Mouse (Mus musculus) hematopoietic stem cell, adult 5-6 weeks (primary cell): Measurements from ENCODE around the gene Ffar3. TPM values are rescaled to one million over a fixed set of nuclear protein-coding genes. Genes with fewer than 3 reads are reported as not detected.

Source experiments
- ATAC-seq, 2 experiments: fragments of 125-278 bp in 1 of 2; replicated peaks in 1 of 2; 2 replicates each; pipeline ENCODE4 v1.8.0; 2016 to 2017; ENCODE audit warnings: inconsistent platforms in 2 of 2, mild to moderate bottlenecking in 2 of 2, moderate number of reproducible peaks in 2 of 2, low read depth in 1 of 2, moderate TSS enrichment in 1 of 2; ENCODE audit not compliant: low FRiP score in 2 of 2, poor library complexity in 2 of 2, severe bottlenecking in 2 of 2, insufficient read depth in 1 of 2, low TSS enrichment in 1 of 2
- total RNA-seq: library from RNA; stranded (forward); fragments of 172-1452, 232-1000 nt; gene quantifications from 2 replicates; pipeline ENCODE4 v1.2.3, GENCODE M21; 2017

Gene Ffar3
- total RNA-seq, 1 experiment from 2014 or later = not detected

DNA sequence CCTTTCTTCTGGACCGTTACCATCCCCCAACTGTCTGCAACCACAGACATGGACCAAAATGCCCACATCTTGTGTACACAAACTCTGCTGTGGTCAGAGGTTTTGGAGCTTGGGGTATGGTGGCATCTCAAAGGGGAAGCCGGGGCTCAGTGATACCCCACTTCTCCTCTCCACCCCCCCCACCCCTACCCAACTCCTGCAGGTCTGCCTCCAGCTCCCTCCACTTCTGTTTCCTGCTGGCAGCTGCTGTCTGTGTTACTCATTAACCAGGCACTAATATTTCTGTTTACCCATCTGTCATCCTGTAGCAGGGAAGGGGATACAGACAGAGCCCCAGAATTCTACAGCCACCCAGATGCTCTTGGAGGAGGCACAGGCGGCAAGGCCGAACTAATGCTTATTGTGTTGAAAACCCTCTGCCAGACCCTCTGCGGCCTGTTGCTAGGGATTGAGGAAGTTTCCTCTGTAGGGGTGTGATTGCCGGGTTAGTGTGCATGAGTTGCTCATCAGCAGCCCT, 43.6 kb downstream of the Ffar3 start:
- ATAC-seq = peak; percentile 81 to 89

DNA sequence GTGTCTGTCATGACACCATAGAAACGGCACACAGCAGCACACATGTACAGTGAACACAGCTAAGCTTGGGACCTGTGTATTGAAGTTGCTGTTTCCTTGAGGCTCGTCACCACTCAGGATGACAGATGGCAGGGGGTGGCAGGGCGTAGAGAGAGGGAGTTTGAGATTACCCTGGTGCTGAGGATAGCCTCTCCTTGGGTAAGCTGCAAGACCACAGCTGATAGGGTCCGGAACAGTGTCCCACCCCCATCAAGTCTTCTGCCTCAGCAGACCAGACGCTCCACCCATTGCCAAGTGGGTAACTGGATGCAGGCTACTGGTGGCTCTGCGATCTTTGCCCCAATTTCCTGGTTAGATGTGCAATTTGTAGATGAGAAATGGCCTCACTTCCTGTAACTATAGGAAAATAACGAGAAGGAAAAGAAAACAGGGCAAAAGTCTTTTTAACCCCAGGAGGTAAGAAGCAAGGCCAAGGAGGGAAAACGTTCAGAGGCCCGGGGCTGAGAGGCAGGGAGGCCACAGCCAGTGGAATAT, 44.2 kb downstream of the Ffar3 start:
- ATAC-seq = peak; percentile 60 to 66

DNA sequence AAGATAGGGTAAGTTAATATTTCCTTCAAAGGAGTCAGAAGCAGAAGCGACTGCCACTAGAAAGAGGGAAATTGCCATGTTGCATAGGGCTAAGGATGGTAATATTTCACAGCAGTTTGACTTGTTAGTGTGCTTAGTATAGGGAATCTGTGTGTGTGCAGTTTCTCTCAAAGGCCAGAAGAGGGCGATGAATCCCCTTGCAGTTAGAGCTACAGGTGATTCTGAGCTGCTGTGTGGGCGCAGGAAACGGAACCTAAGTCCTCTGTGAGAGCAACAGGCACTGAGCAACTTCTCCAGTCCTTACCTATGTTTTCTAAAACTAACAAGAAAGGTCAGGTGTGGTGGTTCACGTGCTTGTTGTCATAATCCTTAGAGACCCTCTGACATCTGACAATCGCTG, 45.7 kb downstream of the Ffar3 start:
- no peak for ATAC-seq

DNA sequence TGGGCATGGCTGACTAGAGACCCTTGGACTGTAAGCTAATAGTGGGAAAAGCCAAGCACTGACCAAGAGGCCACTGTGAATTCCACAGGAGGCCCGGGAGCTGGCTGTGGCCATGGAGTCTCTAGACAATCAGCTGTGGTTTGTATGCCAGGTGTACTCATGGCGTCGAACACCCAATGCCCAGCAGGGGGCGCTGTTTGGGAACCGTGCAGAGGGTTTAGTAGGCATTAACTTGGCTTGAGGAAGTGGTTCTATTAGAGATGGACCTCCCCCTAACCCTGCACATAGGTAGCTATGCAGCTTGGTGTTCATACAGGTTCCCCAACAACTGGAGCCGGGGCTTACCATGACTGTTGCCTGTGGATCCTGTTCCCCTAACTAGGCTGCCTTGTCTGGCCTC, 50.1 kb downstream of the Ffar3 start:
- peak; percentile 59 to 74; a peak in 3 of 4 replicates for ATAC-seq

Other genes starting within 250 kb of the Ffar3 start
- not detected in 2 replicates for gene Upk1a, start 243.3 kb downstream of the Ffar3 start, total RNA-seq
- gene Cox6b1, start 230.0 kb downstream of the Ffar3 start, total RNA-seq = 272 and 375 TPM in 2 replicates
- not detected in 2 replicates for gene Etv2, start 220.3 kb downstream of the Ffar3 start, total RNA-seq
- gene Rbm42, start 205.9 kb downstream of the Ffar3 start, total RNA-seq = 17.5 and 44.4 TPM in 2 replicates
- gene Haus5, start 191.2 kb downstream of the Ffar3 start, total RNA-seq = 16.2 and 20.0 TPM in 2 replicates
- gene Pmis2, start 184.6 kb downstream of the Ffar3 start, total RNA-seq = not detected in 2 replicates
- not detected in 2 replicates for gene 2200002J24Rik, start 157.3 kb downstream of the Ffar3 start, total RNA-seq
- gene Atp4a, start 144.0 kb downstream of the Ffar3 start, total RNA-seq = 0.25 TPM in 1 of 2 replicates, not detected in the other
- gene Tmem147, start 126.6 kb downstream of the Ffar3 start, total RNA-seq = 34.0 and 38.9 TPM in 2 replicates
- gene Gapdhs, start 112.5 kb downstream of the Ffar3 start, total RNA-seq = not detected in 2 replicates
- gene Sbsn, start 104.7 kb downstream of the Ffar3 start, total RNA-seq = 0.25 and 2.8 TPM in 2 replicates
- gene Dmkn, start 92.4 kb downstream of the Ffar3 start, total RNA-seq = 5.8 TPM in 1 of 2 replicates, not detected in the other
- not detected in 2 replicates for gene Krtdap, start 68.3 kb downstream of the Ffar3 start, total RNA-seq
- gene Ffar2, start 32.4 kb downstream of the Ffar3 start, total RNA-seq = 31.8 and 42.8 TPM in 2 replicates
- not detected in 2 replicates for gene Ffar1, start 5.4 kb upstream of the Ffar3 start, total RNA-seq
- gene Cd22, start 24.2 kb upstream of the Ffar3 start, total RNA-seq = not detected in 2 replicates
- gene Mag, start 58.7 kb upstream of the Ffar3 start, total RNA-seq = 0.38 TPM in 1 of 2 replicates, not detected in the other
- gene Hamp2, start 68.5 kb upstream of the Ffar3 start, total RNA-seq = not detected in 2 replicates
- not detected in 2 replicates for gene Hamp, start 87.9 kb upstream of the Ffar3 start, total RNA-seq
- gene Usf2, start 100.6 kb upstream of the Ffar3 start, total RNA-seq = 120 and 164 TPM in 2 replicates
- gene Lsr, start 117.3 kb upstream of the Ffar3 start, total RNA-seq = 1.2 and 2.4 TPM in 2 replicates
- not detected in 2 replicates for gene Fam187b, start 117.6 kb upstream of the Ffar3 start, total RNA-seq
- 383 and 391 TPM in 2 replicates for gene Fxyd5, start 186.3 kb upstream of the Ffar3 start, total RNA-seq
- gene Fxyd7, start 195.3 kb upstream of the Ffar3 start, total RNA-seq = 2.2 TPM in 1 of 2 replicates, not detected in the other
- 2.7 and 15.3 TPM in 2 replicates for gene Fxyd1, start 201.0 kb upstream of the Ffar3 start, total RNA-seq
- not detected in 2 replicates for gene Lgi4, start 203.2 kb upstream of the Ffar3 start, total RNA-seq
- not detected in 2 replicates for gene Fxyd3, start 220.5 kb upstream of the Ffar3 start, total RNA-seq